Mouse (Mus musculus) myocyte (in vitro differentiated cells): Measurements from ENCODE around the gene Strada. TPM values are rescaled to one million over a fixed set of nuclear protein-coding genes. Genes with fewer than 3 reads are reported as not detected.

ENCODE experiments used
- H3K27me3 ChIP-seq: one replicate; pipeline ENCODE4 v1.6.1; 2011; ENCODE audit not compliant: control insufficient read depth, insufficient read depth, insufficient read length
- H3K36me3 ChIP-seq: one replicate; pipeline ENCODE4 v1.6.1; 2011; ENCODE audit not compliant: control insufficient read depth, insufficient read depth
- H3K4me2 ChIP-seq: one replicate; pipeline ENCODE4 v1.6.1; 2011; ENCODE audit warnings: low read depth, control low read depth
- H3K4me3 ChIP-seq: one replicate; pipeline ENCODE4 v1.5.1; 2011; ENCODE audit warnings: mild to moderate bottlenecking, control low read depth, moderate library complexity
- H3K79me2 ChIP-seq: one replicate; pipeline ENCODE4 v1.6.1; 2011; ENCODE audit not compliant: control insufficient read depth, insufficient read depth
- H3ac ChIP-seq: one replicate; pipeline ENCODE4 v1.6.1; 2011; ENCODE audit not compliant: control insufficient read depth, insufficient read length
- CEBPB ChIP-seq: IDR thresholded peaks from 2 replicates; pipeline ENCODE4 v1.6.1; 2011; ENCODE audit warnings: mild to moderate bottlenecking, moderate library complexity; ENCODE audit not compliant: poor library complexity, insufficient read depth, severe bottlenecking
- E2F4 ChIP-seq: IDR thresholded peaks from one replicate; pipeline ENCODE4 v1.6.1; 2011; ENCODE audit warnings: mild to moderate bottlenecking, control low read depth, moderate library complexity; ENCODE audit not compliant: insufficient read depth
- MAX ChIP-seq: IDR thresholded peaks from one replicate; pipeline ENCODE4 v1.6.1; 2011; ENCODE audit warnings: low read depth, mild to moderate bottlenecking, control low read depth
- MYOD1 ChIP-seq, 3 experiments: IDR thresholded peaks; one replicate each; pipeline ENCODE4 v1.6.1; 2011; ENCODE audit warnings: control low read depth in 2 of 3, low read depth in 2 of 3, mild to moderate bottlenecking in 2 of 3, moderate library complexity in 1 of 3; ENCODE audit not compliant: insufficient read length in 2 of 3, control insufficient read depth in 1 of 3
- MYOG ChIP-seq, 3 experiments: IDR thresholded peaks; one replicate each; pipeline ENCODE4 v1.6.1; 2011; ENCODE audit warnings: control low read depth in 2 of 3, low read depth in 2 of 3, mild to moderate bottlenecking in 2 of 3; ENCODE audit not compliant: insufficient read length in 2 of 3, control insufficient read depth in 1 of 3, insufficient read depth in 1 of 3
- POLR2A ChIP-seq: IDR thresholded peaks from one replicate; pipeline ENCODE4 v1.6.1; 2011; ENCODE audit warnings: low read depth, mild to moderate bottlenecking, control low read depth, moderate library complexity; ENCODE audit not compliant: insufficient read length
- POLR2AphosphoS2 ChIP-seq: IDR thresholded peaks from one replicate; pipeline ENCODE4 v1.6.1; 2011; ENCODE audit warnings: low read depth, control low read depth; ENCODE audit not compliant: insufficient read length
- REST ChIP-seq: IDR thresholded peaks from one replicate; pipeline ENCODE4 v1.6.1; 2011; ENCODE audit warnings: mild to moderate bottlenecking, control low read depth, moderate library complexity; ENCODE audit not compliant: insufficient read depth, insufficient read length
- SRF ChIP-seq: IDR thresholded peaks from one replicate; pipeline ENCODE4 v1.6.1; 2011; ENCODE audit warnings: low read depth; ENCODE audit not compliant: control insufficient read depth, insufficient read length
- TCF12 ChIP-seq: IDR thresholded peaks from one replicate; pipeline ENCODE4 v1.6.1; 2011; ENCODE audit warnings: mild to moderate bottlenecking, control low read depth; ENCODE audit not compliant: poor library complexity, insufficient read depth, severe bottlenecking
- TCF3 ChIP-seq: IDR thresholded peaks from one replicate; pipeline ENCODE4 v1.6.1; 2011; ENCODE audit warnings: low read depth, control low read depth; ENCODE audit not compliant: insufficient read length
- USF1 ChIP-seq: IDR thresholded peaks from one replicate; pipeline ENCODE4 v1.6.1; 2011; ENCODE audit warnings: low read depth, mild to moderate bottlenecking, control low read depth, moderate library complexity
- polyA plus RNA-seq: library from polyadenylated mRNA; unstranded; fragments of >200 nt; fragmentation: generic; extraction: Trizol; gene quantifications from one replicate; pipeline ENCODE4 v1.2.1, GENCODE M21; 2012; ENCODE audit warnings: missing spikeins

The Strada gene
- polyA plus RNA-seq, 1 experiment = 25.9 TPM

GRCm38 (mm10) chr11:106194891-106195290, 7.1 kb downstream of the Strada start:
- H3K4me3 ChIP-seq = no peak overlapping the region
- H3K36me3 ChIP-seq = peaks cover 33% of the 10 kb centered on the region
- H3K4me2 ChIP-seq = no peak overlapping the region
- H3K27me3 ChIP-seq = no peaks in the 10 kb centered on the region
- peaks cover 10% of the 10 kb centered on the region for H3K79me2 ChIP-seq
- TF ChIP-seq TCF3 (no peak), POLR2AphosphoS2 (peak; percentile 53)
- H3ac ChIP-seq = no peak overlapping the region

GRCm38 (mm10) chr11:106194155-106194541, 7.8 kb downstream of the Strada start:
- no peak for TF ChIP-seq E2F4
- no peak for TF ChIP-seq POLR2A
- TF ChIP-seq TCF12 = no peak
- no peak for TF ChIP-seq MYOG (IDR thresholded peaks at IDR 0.05; ENCODE audit: control insufficient read depth in 1 of 3, insufficient read depth in 1 of 3, insufficient read length in 2 of 3, low read depth in 2 of 3)
- no peak for TF ChIP-seq CEBPB
- no peak for TF ChIP-seq USF1
- no peak for TF ChIP-seq MAX
- Histone ChIP-seq H3ac (peak overlapping the region; percentile 26), H3K4me2 (peak overlapping the region; percentile 86)

GRCm38 (mm10) chr11:106193371-106194154, 8.4 kb downstream of the Strada start:
- H3K36me3 ChIP-seq = peaks cover 26% of the 10 kb centered on the region

More at GRCm38 (mm10) chr11:106194155-106194541, 7.8 kb downstream of the Strada start:
- Histone ChIP-seq H3K27me3 (no peaks in the 10 kb centered on the region), H3K36me3 (peaks cover 32% of the 10 kb centered on the region), H3K79me2 (peaks cover 10% of the 10 kb centered on the region), H3K4me3 (peak overlapping the region; percentile 67)

GRCm38 (mm10) chr11:106192657-106193370, 9.2 kb downstream of the Strada start:
- no peak for TF ChIP-seq MYOG (IDR thresholded peaks at IDR 0.05; ENCODE audit: control insufficient read depth in 1 of 3, insufficient read depth in 1 of 3, insufficient read length in 2 of 3, low read depth in 2 of 3)
- no peak for TF ChIP-seq MAX
- TF ChIP-seq TCF12 = no peak
- TF ChIP-seq SRF = no peak
- no peak for TF ChIP-seq CEBPB
- H3K27me3 ChIP-seq = no peaks in the 10 kb centered on the region

More at GRCm38 (mm10) chr11:106193371-106194154, 8.4 kb downstream of the Strada start:
- H3K79me2 ChIP-seq = peaks cover 10% of the 10 kb centered on the region
- peak overlapping the region; percentile 67 for H3K4me3 ChIP-seq
- peak overlapping the region; percentile 26 for H3ac ChIP-seq
- TF ChIP-seq TCF3 = no peak
- TF ChIP-seq REST = no peak
- TF ChIP-seq MYOG (IDR thresholded peaks at IDR 0.05; ENCODE audit: control insufficient read depth in 1 of 3, insufficient read depth in 1 of 3, insufficient read length in 2 of 3, low read depth in 2 of 3) = peak in 1 of 3 experiments; percentile 5
- TF ChIP-seq USF1 = no peak
- TF ChIP-seq POLR2A = peak; percentile 64
- TF ChIP-seq POLR2AphosphoS2 = peak; percentile 95
- no peak for TF ChIP-seq E2F4
- peak; percentile 26 for TF ChIP-seq SRF
- no peak for TF ChIP-seq MAX
- TF ChIP-seq CEBPB = no peak
- no peak for TF ChIP-seq TCF12
- no peaks in the 10 kb centered on the region for H3K27me3 ChIP-seq
- H3K4me2 ChIP-seq = peak overlapping the region; percentile 98

GRCm38 (mm10) chr11:106192241-106192640, 9.7 kb downstream of the Strada start:
- H3K27me3 ChIP-seq = no peaks in the 10 kb centered on the region
- H3K36me3 ChIP-seq = peaks cover 13% of the 10 kb centered on the region
- H3K79me2 ChIP-seq = peaks cover 10% of the 10 kb centered on the region
- peak overlapping the region; percentile 98 for H3K4me2 ChIP-seq
- peak overlapping the region; percentile 67 for H3K4me3 ChIP-seq
- H3ac ChIP-seq = no peak overlapping the region
- TF ChIP-seq MYOD1 (IDR thresholded peaks at IDR 0.05; ENCODE audit: control insufficient read depth in 1 of 3, insufficient read length in 2 of 3, low read depth in 2 of 3) = no peak

More at GRCm38 (mm10) chr11:106192657-106193370, 9.2 kb downstream of the Strada start:
- peak overlapping the region; percentile 98 for H3K4me2 ChIP-seq
- H3ac ChIP-seq = peak overlapping the region; percentile 26
- H3K4me3 ChIP-seq = peak overlapping the region; percentile 67
- peaks cover 10% of the 10 kb centered on the region for H3K79me2 ChIP-seq
- H3K36me3 ChIP-seq = peaks cover 18% of the 10 kb centered on the region
